ENCODE assay signal across 8 mouse cellular contexts in genomic region chr4:120163242-120163641, GRCm38 (mm10). TPM values are rescaled to one million over a fixed set of nuclear protein-coding genes. Genes with fewer than 3 reads are reported as not detected.
DNase-seq lines count a peak whose midpoint lies in the region; ATAC-seq and TF ChIP-seq lines count a peak whose summit lies in the region.
"Had no signal": no experiment of that assay in that cellular context is flagged by ENCODE, and none has a peak within 500 bp of the region (broad histone marks: within the 10 kb centered on the region; RNA-seq: fewer than 3 reads in every experiment).

No protein-coding gene starts in this region.

- ATAC-seq in forebrain, postnatal 0 days, result 0 out of 2 replicates have a peak, but pooled peaks have one; percentile 23
- ATAC-seq in lung, embryonic 14.5 days (ENCODE audit: insufficient read depth), result peak; percentile 38; the same call in 1 of the 2 replicates
- ATAC-seq in erythroid progenitor cell, adult 5-6 weeks (replicated peaks; ENCODE audit: low FRiP score, poor library complexity, severe bottlenecking), result no peak

- no peaks in the 10 kb centered on the region for H3K9me3 ChIP-seq in forebrain, postnatal 0 days (ENCODE audit: low read length)
- no peaks in the 10 kb centered on the region for H3K9me3 ChIP-seq in lung, embryonic 14.5 days (ENCODE audit: low read depth, low read length)

- no peak overlapping the region for H3K27ac ChIP-seq in cerebellum, adult 2 months (ENCODE audit: insufficient read depth, low read length)
- no peak overlapping the region for H3K27ac ChIP-seq in forebrain, postnatal 0 days (ENCODE audit: low read depth, low read length)
- H3K27ac ChIP-seq in lung, embryonic 14.5 days (ENCODE audit: low read depth), result no peak overlapping the region
- H3K27ac ChIP-seq: layer of hippocampus, adult 2 months had no signal

- no peak overlapping the region for H3K4me3 ChIP-seq in cerebellum, adult 2 months (replicated peaks; ENCODE audit: insufficient read depth, low read depth, low read length)
- H3K4me3 ChIP-seq in forebrain, postnatal 0 days (ENCODE audit: low read depth, low read length), result no peak overlapping the region
- no peak overlapping the region for H3K4me3 ChIP-seq in lung, embryonic 14.5 days (ENCODE audit: low read depth, low read length)
- H3K4me3 ChIP-seq: layer of hippocampus, adult 2 months had no signal

- no peak for TF ChIP-seq CTCF in cerebellum, adult 2 months (IDR thresholded peaks at IDR 0.05; ENCODE audit: borderline replicate concordance, insufficient read depth, low read depth, low read length)
- TF ChIP-seq CTCF in forebrain, postnatal 0 days (IDR thresholded peaks at IDR 0.05; ENCODE audit: low read depth), result no peak
- no peak for TF ChIP-seq CTCF in lung, embryonic 14.5 days (IDR thresholded peaks at IDR 0.05; ENCODE audit: low read depth)

- H3K4me2 ChIP-seq in forebrain, postnatal 0 days (ENCODE audit: low read depth), result no peak overlapping the region
- H3K4me2 ChIP-seq in lung, embryonic 14.5 days, result no peak overlapping the region

- no peak for TF ChIP-seq POLR2A in cerebellum, adult 2 months (IDR thresholded peaks at IDR 0.05; ENCODE audit: borderline replicate concordance, insufficient read depth, low read length)

- WGBS in cerebellum, adult 2 months, result 1% methylated on average over 11 of the region's 11 CpGs
- 34% methylated on average over 11 of the region's 11 CpGs for WGBS in forebrain, postnatal 0 days
- 24% methylated on average over 11 of the region's 11 CpGs for WGBS in lung, embryonic 14.5 days

- H3K4me1 ChIP-seq in cerebellum, adult 2 months (ENCODE audit: control insufficient read depth, insufficient read depth, low read length), result peaks cover 32% of the 10 kb centered on the region
- H3K4me1 ChIP-seq in forebrain, postnatal 0 days (ENCODE audit: insufficient read depth), result peaks cover 3% of the 10 kb centered on the region; the same call in 1 of the 2 replicates
- peaks cover 4% of the 10 kb centered on the region; the same call in 1 of the 2 replicates for H3K4me1 ChIP-seq in lung, embryonic 14.5 days (ENCODE audit: insufficient read depth)

- no peaks in the 10 kb centered on the region for H3K36me3 ChIP-seq in forebrain, postnatal 0 days (ENCODE audit: insufficient read depth)
- H3K36me3 ChIP-seq in lung, embryonic 14.5 days (ENCODE audit: insufficient read depth), result no peaks in the 10 kb centered on the region

- no peak overlapping the region for H3K9ac ChIP-seq in forebrain, postnatal 0 days
- H3K9ac ChIP-seq in lung, embryonic 14.5 days, result no peak overlapping the region

- DNase-seq in layer of hippocampus, adult 8-10 months (ENCODE audit: low spot score in 2 of 2), result peak; percentile 44 to 49
- no peak for DNase-seq in layer of hippocampus, adult 9-10 months (ENCODE audit: low spot score)
- DNase-seq in cerebellum, adult 2 months, result peak; percentile 88 to 91
- DNase-seq in forebrain, postnatal 0 days, result no peak
- peak; percentile 69 for DNase-seq in lung, embryonic 14.5 days
- peak; percentile 73 for DNase-seq in testis, postnatal 10 days (ENCODE audit: low spot score)

- H3K27me3 ChIP-seq in cerebellum, adult 2 months (ENCODE audit: control insufficient read depth, insufficient read depth, low read length), result no peaks in the 10 kb centered on the region; the same call in 1 of the 2 replicates
- H3K27me3 ChIP-seq in forebrain, postnatal 0 days (ENCODE audit: insufficient read depth, low read length), result no peaks in the 10 kb centered on the region
- H3K27me3 ChIP-seq in lung, embryonic 14.5 days (ENCODE audit: insufficient read depth, low read length), result no peaks in the 10 kb centered on the region

RNA-seq across cellular contexts. Expression of gene Edn2, which starts 2.2 kb away (rescaled TPM):
- total RNA-seq in layer of hippocampus, adult 8-10 months (2022), result not detected
- polyA plus RNA-seq in cerebellum, adult 2 months (2012; rRNA removed), result 0.11 TPM in 1 of 2 replicates, not detected in the other
- total RNA-seq in forebrain, postnatal 0 days (2014; rRNA removed), result not detected in 2 replicates
- polyA plus RNA-seq in forebrain, postnatal 0 days (2015; fragmentation: Nextera tagmentation; extraction: Ambion mirVana), result 0.13 TPM in 1 of 2 replicates, not detected in the other
- 0.34 and 0.78 TPM in 2 replicates for polyA plus RNA-seq in lung, embryonic 14.5 days (2014; fragmentation: Nextera tagmentation; extraction: Ambion mirVana)
- total RNA-seq in erythroid progenitor cell, adult 5-6 weeks (2015; ENCODE audit: low replicate concordance), result not detected in 2 replicates
- total RNA-seq in erythroid progenitor cell, adult 5-6 weeks (2017; ENCODE audit: low replicate concordance), result not detected in 2 replicates
- total RNA-seq: layer of hippocampus, adult 2 months had no signal

Comparison
In these comparisons a context has a peak if more than half of its experiments do, and no peak if none do; other contexts are left out.
1. DNase-seq: peak in layer of hippocampus, adult 8-10 months (2 of 2), cerebellum, adult 2 months (2 of 2), lung, embryonic 14.5 days (single experiment) and testis, postnatal 10 days (single experiment); none in layer of hippocampus, adult 9-10 months (single experiment) and forebrain, postnatal 0 days (single experiment).